In the genomic region with DNA sequence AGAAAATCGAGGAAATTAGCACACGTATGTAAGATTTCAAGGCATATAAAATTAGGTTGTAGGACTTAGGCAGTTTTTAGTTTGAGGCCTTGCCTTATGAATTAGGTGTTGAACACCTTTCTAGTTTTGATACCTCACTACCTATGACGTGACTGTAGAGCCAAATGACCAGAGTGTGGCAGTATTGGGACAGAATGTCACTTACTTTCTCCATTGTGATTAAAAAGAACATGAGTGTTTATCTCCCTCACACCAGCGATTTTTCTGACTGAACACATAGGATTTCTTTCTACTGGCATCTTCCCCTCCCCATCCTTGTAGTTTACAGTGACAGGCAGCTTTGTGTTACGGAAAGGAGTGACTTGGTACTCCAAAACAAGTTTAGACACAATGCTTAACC, we compare ENCODE assay signal across 9 mouse cellular contexts. TPM values are rescaled to one million over a fixed set of nuclear protein-coding genes. Genes with fewer than 3 reads are reported as not detected.
DNase-seq lines count a peak whose midpoint lies in the region; ATAC-seq and TF ChIP-seq lines count a peak whose summit lies in the region.
"Had no signal": no experiment of that assay in that cellular context is flagged by ENCODE, and none has a peak within 500 bp of the region (broad histone marks: within the 10 kb centered on the region; RNA-seq: fewer than 3 reads in every experiment).

No protein-coding gene starts in this region.

- H3K27ac ChIP-seq in liver, postnatal 0 days (ENCODE audit: low read depth): no peak overlapping the region
- no peak overlapping the region for H3K27ac ChIP-seq in liver, embryonic 11.5 days (ENCODE audit: low read depth, low read length)
- H3K27ac ChIP-seq: liver, embryonic 15.5 days had no signal

- H3K36me3 ChIP-seq in liver, postnatal 0 days (replicated peaks; ENCODE audit: insufficient read depth, low read length): no peaks in the 10 kb centered on the region; the same call in 1 of the 2 replicates
- no peaks in the 10 kb centered on the region for H3K36me3 ChIP-seq in liver, embryonic 11.5 days (ENCODE audit: control insufficient read depth, insufficient read depth, low read length)

- peak; percentile 53 for TF ChIP-seq CTCF in liver, postnatal 0 days (IDR thresholded peaks at IDR 0.05; ENCODE audit: low read depth)

- H3K9ac ChIP-seq in liver, postnatal 0 days (replicated peaks): no peak overlapping the region
- no peak overlapping the region for H3K9ac ChIP-seq in liver, embryonic 11.5 days (ENCODE audit: low read depth, low read length)
- H3K9ac ChIP-seq: liver, embryonic 15.5 days had no signal

- 50% methylated on average over 5 of the region's 5 CpGs for WGBS in liver, postnatal 0 days (ENCODE audit: insufficient replicate concordance)
- WGBS in liver, embryonic 11.5 days: 50% methylated on average over 5 of the region's 5 CpGs

- TF ChIP-seq EP300 in liver, postnatal 0 days (IDR thresholded peaks at IDR 0.05; ENCODE audit: low read depth): no peak

- no peak for ATAC-seq in liver, postnatal 0 days
- no peak for ATAC-seq in liver, embryonic 11.5 days (replicated peaks; ENCODE audit: low FRiP score)
- ATAC-seq in megakaryocyte, adult 5-6 weeks (ENCODE audit: poor library complexity, severe bottlenecking): no peak

- no peaks in the 10 kb centered on the region for H3K27me3 ChIP-seq in liver, postnatal 0 days (ENCODE audit: insufficient read depth, low read length)
- H3K27me3 ChIP-seq in liver, embryonic 11.5 days (replicated peaks; ENCODE audit: control insufficient read depth, insufficient read depth, low read length): no peaks in the 10 kb centered on the region
- H3K27me3 ChIP-seq: liver, embryonic 15.5 days had no signal

- H3K4me1 ChIP-seq in liver, postnatal 0 days (ENCODE audit: insufficient read depth): no peaks in the 10 kb centered on the region
- no peaks in the 10 kb centered on the region for H3K4me1 ChIP-seq in liver, embryonic 11.5 days (replicated peaks; ENCODE audit: control insufficient read depth, insufficient read depth, low read length)
- H3K4me1 ChIP-seq: liver, embryonic 15.5 days had no signal

- peak; percentile 17 for DNase-seq in cerebellum, adult 8-10 months
- DNase-seq in cerebellum, adult 9-11 months: no peak
- DNase-seq in liver, postnatal 0 days: no peak
- DNase-seq in liver, embryonic 11.5 days (ENCODE audit: low spot score): no peak
- DNase-seq in forelimb bud, embryonic 11.5 days (ENCODE audit: low read depth, low spot score): peak; percentile 30
- peak; percentile 42 to 50 for DNase-seq in kidney, postnatal 4 days
- DNase-seq in gastrocnemius, postnatal 10 days: no peak

- no peaks in the 10 kb centered on the region for H3K9me3 ChIP-seq in liver, postnatal 0 days (ENCODE audit: low read length)
- no peaks in the 10 kb centered on the region for H3K9me3 ChIP-seq in liver, embryonic 11.5 days (ENCODE audit: control insufficient read depth, low read length)
- H3K9me3 ChIP-seq: liver, embryonic 15.5 days had no signal

- H3K4me2 ChIP-seq in liver, postnatal 0 days (ENCODE audit: low read depth, low read length): no peak overlapping the region
- no peak overlapping the region for H3K4me2 ChIP-seq in liver, embryonic 11.5 days
- H3K4me2 ChIP-seq: liver, embryonic 15.5 days had no signal

- H3K4me3 ChIP-seq in liver, postnatal 0 days (ENCODE audit: low read depth, low read length): no peak overlapping the region
- no peak overlapping the region for H3K4me3 ChIP-seq in liver, embryonic 11.5 days (ENCODE audit: low read depth, low read length)
- H3K4me3 ChIP-seq: liver, embryonic 15.5 days had no signal

RNA-seq across cellular contexts. Expression of a gene that starts 55.5 kb away (rescaled TPM):
- polyA plus RNA-seq in liver, postnatal 0 days (2015; fragmentation: Nextera tagmentation; extraction: Ambion mirVana): 40.5 and 44.0 TPM in 2 replicates
- 35.3 and 38.4 TPM in 2 replicates for polyA plus RNA-seq in liver, embryonic 11.5 days (2014; fragmentation: Nextera tagmentation; extraction: Ambion mirVana)
- total RNA-seq in megakaryocyte, adult 5-6 weeks (2015): 30.7 and 31.9 TPM in 2 replicates
- total RNA-seq in megakaryocyte, adult 5-6 weeks (2017): 12.1 and 15.8 TPM in 2 replicates
- total RNA-seq in gastrocnemius, postnatal 10 days (2021): 10 to 100 TPM; 17.9 to 19.4 TPM

Comparison
In these comparisons a context has a peak if more than half of its experiments do, and no peak if none do; other contexts are left out.
1. DNase-seq: peak in cerebellum, adult 8-10 months (single experiment), forelimb bud, embryonic 11.5 days (single experiment) and kidney, postnatal 4 days (2 of 2); none in cerebellum, adult 9-11 months (single experiment), liver, postnatal 0 days (single experiment), liver, embryonic 11.5 days (single experiment) and gastrocnemius, postnatal 10 days (single experiment).